In genomic region chr2:38785113-38785512, GRCm38 (mm10) we compare ENCODE assay signal across 20 mouse cellular contexts.
DNase-seq lines count a peak whose midpoint lies in the region; ATAC-seq and TF ChIP-seq lines count a peak whose summit lies in the region.
"Had no signal": no experiment of that assay in that cellular context is flagged by ENCODE, and none has a peak within 500 bp of the region (broad histone marks: within the 10 kb centered on the region; RNA-seq: fewer than 3 reads in every experiment).

No protein-coding gene starts in this region.

- H3K36me3 ChIP-seq in heart, embryonic 10.5 days = no peaks in the 10 kb centered on the region
- H3K36me3 ChIP-seq in liver, postnatal 0 days (replicated peaks; ENCODE audit: insufficient read depth, low read length) = no peaks in the 10 kb centered on the region
- no peaks in the 10 kb centered on the region for H3K36me3 ChIP-seq in liver, embryonic 12.5 days
- H3K36me3 ChIP-seq: embryonic facial prominence, embryonic 15.5 days; neural tube, embryonic 15.5 days had no signal

- H3K4me3 ChIP-seq in heart, embryonic 10.5 days = no peak overlapping the region
- H3K4me3 ChIP-seq in liver, postnatal 0 days (ENCODE audit: low read depth, low read length) = no peak overlapping the region
- no peak overlapping the region for H3K4me3 ChIP-seq in liver, embryonic 12.5 days
- H3K4me3 ChIP-seq: embryonic facial prominence, embryonic 15.5 days; megakaryocyte, embryonic 14.5 days; neural tube, embryonic 15.5 days had no signal

- H3K9ac ChIP-seq in liver, postnatal 0 days (replicated peaks) = no peak overlapping the region
- H3K9ac ChIP-seq in liver, embryonic 12.5 days = no peak overlapping the region
- H3K9ac ChIP-seq: embryonic facial prominence, embryonic 15.5 days; forebrain, postnatal 0 days; liver, embryonic 14.5 days; neural tube, embryonic 15.5 days had no signal

- H3K4me1 ChIP-seq in heart, embryonic 10.5 days = peaks cover 30% of the 10 kb centered on the region
- peaks cover 3% of the 10 kb centered on the region; the same call in 1 of the 2 replicates for H3K4me1 ChIP-seq in liver, postnatal 0 days (ENCODE audit: insufficient read depth)
- peaks cover 16% of the 10 kb centered on the region for H3K4me1 ChIP-seq in liver, embryonic 12.5 days
- H3K4me1 ChIP-seq: megakaryocyte, embryonic 14.5 days had no signal

- H3K4me2 ChIP-seq in liver, postnatal 0 days (ENCODE audit: low read depth, low read length) = no peak overlapping the region
- no peak overlapping the region for H3K4me2 ChIP-seq in liver, embryonic 12.5 days
- H3K4me2 ChIP-seq: embryonic facial prominence, embryonic 15.5 days; neural tube, embryonic 15.5 days had no signal

- no peak for DNase-seq in heart, embryonic 10.5 days (ENCODE audit: low spot score)
- no peak for DNase-seq in heart, adult 11 months
- no peak for DNase-seq in liver, postnatal 0 days
- DNase-seq in 3T3-L1 (ENCODE audit: low read depth, low spot score) = peak; percentile 37
- peak; percentile 18 for DNase-seq in embryo, embryonic 10.5 days (ENCODE audit: low spot score)
- no peak for DNase-seq in left cerebral cortex, postnatal 36 days (ENCODE audit: low spot score in 2 of 2)
- no peak for DNase-seq in left cerebral cortex, postnatal 10 days (ENCODE audit: extremely low spot score in 1 of 2, low spot score in 2 of 2)
- DNase-seq: adrenal gland, adult 8-10 months; cerebellum, adult 11-12 months; cerebellum, postnatal 10 days; forebrain, postnatal 0 days; kidney, postnatal 10 days; thymus, adult 2 months; thymus, postnatal 4 days had no signal

- intact Hi-C loops in left cerebral cortex, postnatal 36 days (cut with DNase I) = no loop called here
- intact Hi-C loops in left cerebral cortex, postnatal 10 days (cut with DNase I) = no loop called here

- no peak for TF ChIP-seq EP300 in liver, postnatal 0 days (IDR thresholded peaks at IDR 0.05; ENCODE audit: low read depth)

- WGBS in heart, embryonic 10.5 days = 46% methylated on average over 3 of the region's 3 CpGs
- 42% methylated on average over 3 of the region's 3 CpGs for WGBS in liver, postnatal 0 days (ENCODE audit: insufficient replicate concordance)
- WGBS in liver, embryonic 12.5 days (ENCODE audit: insufficient replicate concordance) = 49% methylated on average over 3 of the region's 3 CpGs

- no peaks in the 10 kb centered on the region for H3K27me3 ChIP-seq in heart, embryonic 10.5 days (ENCODE audit: insufficient read depth, poor library complexity, severe bottlenecking)
- no peaks in the 10 kb centered on the region for H3K27me3 ChIP-seq in liver, postnatal 0 days (ENCODE audit: insufficient read depth, low read length)
- no peaks in the 10 kb centered on the region for H3K27me3 ChIP-seq in liver, embryonic 12.5 days (replicated peaks)
- H3K27me3 ChIP-seq: embryonic facial prominence, embryonic 15.5 days; megakaryocyte, embryonic 14.5 days; neural tube, embryonic 15.5 days had no signal

- H3K9me3 ChIP-seq in heart, embryonic 10.5 days = no peaks in the 10 kb centered on the region
- no peaks in the 10 kb centered on the region for H3K9me3 ChIP-seq in liver, postnatal 0 days (ENCODE audit: low read length)
- no peaks in the 10 kb centered on the region for H3K9me3 ChIP-seq in liver, embryonic 12.5 days (replicated peaks)
- H3K9me3 ChIP-seq: embryonic facial prominence, embryonic 15.5 days; megakaryocyte, embryonic 14.5 days; neural tube, embryonic 15.5 days had no signal

- peak overlapping the region; percentile 72; the same call in 1 of the 2 replicates for H3K27ac ChIP-seq in heart, embryonic 10.5 days
- peak overlapping the region; percentile 71 for H3K27ac ChIP-seq in liver, postnatal 0 days (ENCODE audit: low read depth)
- H3K27ac ChIP-seq in liver, embryonic 12.5 days = no peak overlapping the region
- H3K27ac ChIP-seq: embryonic facial prominence, embryonic 15.5 days; liver, embryonic 14.5 days; neural tube, embryonic 15.5 days; stomach, postnatal 0 days had no signal

- ATAC-seq in liver, postnatal 0 days = no peak
- no peak for ATAC-seq in liver, embryonic 12.5 days
- ATAC-seq: forebrain, postnatal 0 days had no signal

- no peak for TF ChIP-seq CTCF in liver, postnatal 0 days (IDR thresholded peaks at IDR 0.05; ENCODE audit: low read depth)

Comparison
In these comparisons a context has a peak if more than half of its experiments do, and no peak if none do; other contexts are left out.
1. DNase-seq: peak in 3T3-L1 (single experiment) and embryo, embryonic 10.5 days (single experiment); none in heart, embryonic 10.5 days (single experiment), heart, adult 11 months (single experiment), liver, postnatal 0 days (single experiment), left cerebral cortex, postnatal 36 days (0 of 2) and left cerebral cortex, postnatal 10 days (0 of 2).